Mouse (Mus musculus) testis, adult 2 months (tissue): ENCODE data around the gene Ank3.

Experiments used
- CTCF ChIP-seq: fragments of 200-500 bp; IDR thresholded peaks from 2 replicates; pipeline ENCODE4 v1.5.1; 2012; ENCODE audit warnings: low read depth, mild to moderate bottlenecking, inconsistent platforms, low read length, moderate library complexity; ENCODE audit not compliant: control insufficient read depth, insufficient read depth, insufficient replicate concordance
- POLR2A ChIP-seq: fragments of 200-500 bp; IDR thresholded peaks from 2 replicates; pipeline ENCODE4 v1.6.1; 2012; ENCODE audit warnings: low read depth, mild to moderate bottlenecking, inconsistent platforms, low read length, moderate library complexity; ENCODE audit not compliant: control insufficient read depth

DNA sequence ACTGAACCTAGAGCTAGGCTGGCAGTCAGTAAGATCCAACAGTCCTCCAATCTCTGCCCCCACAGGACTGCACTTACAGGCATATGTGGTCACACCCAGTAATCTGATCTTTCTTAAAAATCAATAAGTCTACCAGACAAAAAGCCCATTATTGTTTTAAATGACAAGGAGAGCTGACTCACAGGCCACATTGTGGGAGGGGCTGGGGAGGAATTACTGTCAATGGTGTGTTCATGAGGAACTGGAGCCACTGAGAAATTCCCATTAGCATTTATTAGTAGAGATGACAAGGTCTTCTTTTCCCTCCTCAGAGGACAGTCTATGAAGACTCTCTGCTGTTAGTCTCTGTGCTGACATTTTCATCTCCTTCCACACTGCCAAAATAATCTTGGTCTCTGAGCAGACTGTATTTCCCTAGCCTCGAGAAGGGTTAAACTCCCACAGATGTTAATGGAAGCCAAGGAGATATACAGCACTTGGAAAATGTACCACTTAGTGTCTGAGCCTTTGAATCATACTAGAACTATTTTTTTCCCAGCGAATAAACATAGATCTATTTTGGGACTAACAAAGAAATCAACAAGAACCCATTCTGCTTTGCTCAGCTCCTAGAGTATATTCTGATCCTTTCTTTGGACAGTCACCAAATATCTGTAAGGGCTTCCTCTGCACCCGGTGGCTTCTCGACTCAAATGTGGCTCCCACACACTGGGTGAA lies 358.5 kb downstream of the Ank3 start:
- TF ChIP-seq CTCF (no peak), POLR2A (no peak)
